Mouse (Mus musculus) MEL (cell line): ENCODE results near the gene Fndc9. TPM values are rescaled to one million over a fixed set of nuclear protein-coding genes. Genes with fewer than 3 reads are reported as not detected.

Experiments used
- DNase-seq: peaks from one replicate; pipeline ENCODE4 v3.0.0; 2011; ENCODE audit warnings: low read depth, low spot score
- H3K27ac ChIP-seq: 2 replicates; pipeline ENCODE4 v1.5.1; 2012; ENCODE audit warnings: low read depth, mild to moderate bottlenecking, control low read depth, low read length, moderate library complexity; ENCODE audit not compliant: control insufficient read depth
- H3K27me3 ChIP-seq, 2 experiments: fragments of 150-350 bp in 1 of 2; sonication (generic) in 1 of 2; 2 replicates each; pipeline ENCODE4 v1.6.1; 2012; ENCODE audit warnings: low read length in 2 of 2, mild to moderate bottlenecking in 2 of 2, improper control_type of control experiment in 1 of 2, moderate library complexity in 1 of 2; ENCODE audit not compliant: insufficient read depth in 2 of 2, control insufficient read depth in 1 of 2
- H3K36me3 ChIP-seq, 2 experiments: 2 replicates each; pipeline ENCODE4 v1.6.1; 2012 to 2014; ENCODE audit warnings: low read length in 2 of 2, improper control_type of control experiment in 1 of 2, inconsistent platforms in 1 of 2, mild to moderate bottlenecking in 1 of 2; ENCODE audit not compliant: insufficient read depth in 2 of 2, control insufficient read depth in 1 of 2
- H3K4me1 ChIP-seq, 2 experiments: fragments of 150-350 bp in 1 of 2; sonication (generic) in 1 of 2; 2 replicates each; pipeline ENCODE4 v1.6.1; 2012; ENCODE audit warnings: low read length in 2 of 2, improper control_type of control experiment in 1 of 2, mild to moderate bottlenecking in 1 of 2; ENCODE audit not compliant: insufficient read depth in 2 of 2, control insufficient read depth in 1 of 2
- H3K4me3 ChIP-seq, 2 experiments: fragments of 150-350 bp in 1 of 2; sonication (generic) in 1 of 2; 2 replicates each; pipeline ENCODE4 v1.5.1; 2012; ENCODE audit warnings: low read depth in 2 of 2, low read length in 2 of 2, mild to moderate bottlenecking in 2 of 2, moderate library complexity in 2 of 2, control low read depth in 1 of 2, improper control_type of control experiment in 1 of 2; ENCODE audit not compliant: control insufficient read depth in 1 of 2, insufficient read depth in 1 of 2
- H3K79me2 ChIP-seq: 2 replicates; pipeline ENCODE4 v1.6.1; 2012; ENCODE audit warnings: mild to moderate bottlenecking, low read length, moderate library complexity; ENCODE audit not compliant: control insufficient read depth, poor library complexity, insufficient read depth
- H3K9ac ChIP-seq: 2 replicates; pipeline ENCODE4 v1.6.1; 2012; ENCODE audit warnings: low read depth, mild to moderate bottlenecking, control low read depth, low read length, moderate library complexity; ENCODE audit not compliant: control insufficient read depth, poor library complexity, severe bottlenecking
- H3K9me3 ChIP-seq: fragments of 150-350 bp; sonication (generic); replicated peaks from 2 replicates; pipeline ENCODE4 v1.6.1; 2012; ENCODE audit warnings: mild to moderate bottlenecking, low read length, improper control_type of control experiment, moderate library complexity; ENCODE audit not compliant: insufficient read depth
- BHLHE40 ChIP-seq: IDR thresholded peaks from 2 replicates; pipeline ENCODE4 v1.6.1; 2012; ENCODE audit warnings: low read depth, mild to moderate bottlenecking, inconsistent platforms, low read length, improper control_type of control experiment, borderline replicate concordance
- CHD1 ChIP-seq: IDR thresholded peaks from 2 replicates; pipeline ENCODE4 v1.6.1; 2012; ENCODE audit warnings: low read depth, mild to moderate bottlenecking, inconsistent platforms, low read length, improper control_type of control experiment
- CHD2 ChIP-seq: IDR thresholded peaks from 2 replicates; pipeline ENCODE4 v1.6.1; 2011; ENCODE audit warnings: low read length, improper control_type of control experiment
- CTCF ChIP-seq, 3 experiments: IDR thresholded peaks in 2 of 3; conservative IDR thresholded peaks in 1 of 3; 2 replicates each; pipeline ENCODE4 v1.5.1; 2011 to 2012; ENCODE audit warnings: low read length in 3 of 3, low read depth in 2 of 3, mild to moderate bottlenecking in 2 of 3, improper control_type of control experiment in 1 of 3, inconsistent platforms in 1 of 3, mixed read lengths in 1 of 3, moderate library complexity in 1 of 3; ENCODE audit not compliant: control insufficient read depth in 1 of 3, insufficient read depth in 1 of 3, poor library complexity in 1 of 3, severe bottlenecking in 1 of 3
- E2F4 ChIP-seq: IDR thresholded peaks from 2 replicates; pipeline ENCODE4 v1.6.1; 2011; ENCODE audit warnings: low read depth, low read length, improper control_type of control experiment, borderline replicate concordance
- ELF1 ChIP-seq: IDR thresholded peaks from 2 replicates; pipeline ENCODE4 v1.6.1; 2014; ENCODE audit warnings: low read depth, mild to moderate bottlenecking, inconsistent platforms, low read length, improper control_type of control experiment, moderate library complexity
- EP300 ChIP-seq, 2 experiments: IDR thresholded peaks; 2 replicates each; pipeline ENCODE4 v1.6.1; 2011; ENCODE audit warnings: improper control_type of control experiment in 2 of 2, low read length in 2 of 2, low read depth in 1 of 2, mild to moderate bottlenecking in 1 of 2
- ETS1 ChIP-seq: IDR thresholded peaks from 2 replicates; pipeline ENCODE4 v1.6.1; 2012; ENCODE audit warnings: low read depth, mild to moderate bottlenecking, inconsistent platforms, low read length, improper control_type of control experiment, moderate library complexity
- GABPA ChIP-seq: IDR thresholded peaks from 2 replicates; pipeline ENCODE4 v1.6.1; 2012; ENCODE audit warnings: low read depth, mild to moderate bottlenecking, inconsistent platforms, low read length, improper control_type of control experiment, moderate library complexity
- GATA1 ChIP-seq: IDR thresholded peaks from 2 replicates; pipeline ENCODE4 v1.6.1; 2011; ENCODE audit warnings: low read depth, low read length, improper control_type of control experiment
- HCFC1 ChIP-seq: IDR thresholded peaks from 2 replicates; pipeline ENCODE4 v1.6.1; 2012; ENCODE audit warnings: low read depth, mild to moderate bottlenecking, inconsistent platforms, low read length, improper control_type of control experiment, moderate library complexity
- JUND ChIP-seq: IDR thresholded peaks from 2 replicates; pipeline ENCODE4 v1.6.1; 2011; ENCODE audit warnings: low read depth, mild to moderate bottlenecking, improper control_type of control experiment, low read length
- KAT2A ChIP-seq: conservative IDR thresholded peaks from 2 replicates; pipeline ENCODE4 v1.6.1; 2012; ENCODE audit warnings: low read depth, low read length, improper control_type of control experiment, inconsistent platforms
- MAFK ChIP-seq: IDR thresholded peaks from 2 replicates; pipeline ENCODE4 v1.6.1; 2011; ENCODE audit warnings: low read depth, mild to moderate bottlenecking, low read length, improper control_type of control experiment, borderline replicate concordance
- MAX ChIP-seq: IDR thresholded peaks from 2 replicates; pipeline ENCODE4 v1.6.1; 2011; ENCODE audit warnings: low read length, improper control_type of control experiment
- MAZ ChIP-seq: IDR thresholded peaks from 2 replicates; pipeline ENCODE4 v1.6.1; 2012; ENCODE audit warnings: low read depth, mild to moderate bottlenecking, inconsistent platforms, low read length, improper control_type of control experiment
- MEF2A ChIP-seq: IDR thresholded peaks from 2 replicates; pipeline ENCODE4 v1.6.1; 2014; ENCODE audit warnings: low read depth, mild to moderate bottlenecking, inconsistent platforms, low read length, improper control_type of control experiment; ENCODE audit not compliant: poor library complexity, insufficient replicate concordance, severe bottlenecking; ENCODE audit errors: extremely low read depth
- MXI1 ChIP-seq: IDR thresholded peaks from 2 replicates; pipeline ENCODE4 v1.6.1; 2011; ENCODE audit warnings: mild to moderate bottlenecking, low read depth, low read length, improper control_type of control experiment
- MYB ChIP-seq: IDR thresholded peaks from 2 replicates; pipeline ENCODE4 v1.6.1; 2011; ENCODE audit warnings: mild to moderate bottlenecking, low read depth, low read length, improper control_type of control experiment
- MYC ChIP-seq: IDR thresholded peaks from 2 replicates; pipeline ENCODE4 v1.6.1; 2011; ENCODE audit warnings: low read depth, mild to moderate bottlenecking, low read length, improper control_type of control experiment, moderate library complexity
- NELFE ChIP-seq: IDR thresholded peaks from 2 replicates; pipeline ENCODE4 v1.6.1; 2011; ENCODE audit warnings: low read depth, low read length, improper control_type of control experiment
- POLR2A ChIP-seq, 2 experiments: IDR thresholded peaks; 2 replicates each; pipeline ENCODE4 v1.6.1; 2011 to 2012; ENCODE audit warnings: low read length in 2 of 2, mild to moderate bottlenecking in 2 of 2, control low read depth in 1 of 2, improper control_type of control experiment in 1 of 2, low read depth in 1 of 2, moderate library complexity in 1 of 2; ENCODE audit not compliant: control insufficient read depth in 1 of 2, insufficient read depth in 1 of 2, poor library complexity in 1 of 2
- POLR2AphosphoS2 ChIP-seq: IDR thresholded peaks from 2 replicates; pipeline ENCODE4 v1.6.1; 2011; ENCODE audit warnings: low read length, improper control_type of control experiment
- POLR2AphosphoS5 ChIP-seq: IDR thresholded peaks from 2 replicates; pipeline ENCODE4 v1.6.1; 2012; ENCODE audit warnings: low read depth, borderline replicate concordance, mild to moderate bottlenecking, inconsistent platforms, low read length, moderate library complexity, mixed read lengths
- RAD21 ChIP-seq: IDR thresholded peaks from 2 replicates; pipeline ENCODE4 v1.6.1; 2011; ENCODE audit warnings: mild to moderate bottlenecking, low read depth, low read length, improper control_type of control experiment
- RCOR1 ChIP-seq: IDR thresholded peaks from 2 replicates; pipeline ENCODE4 v1.6.1; 2012; ENCODE audit warnings: low read depth, mild to moderate bottlenecking, inconsistent platforms, low read length, improper control_type of control experiment
- SIN3A ChIP-seq: IDR thresholded peaks from 2 replicates; pipeline ENCODE4 v1.6.1; 2012; ENCODE audit warnings: low read length, improper control_type of control experiment, inconsistent platforms
- SMC3 ChIP-seq: IDR thresholded peaks from 2 replicates; pipeline ENCODE4 v1.6.1; 2011; ENCODE audit warnings: low read depth, low read length, improper control_type of control experiment
- TAL1 ChIP-seq: IDR thresholded peaks from 2 replicates; pipeline ENCODE4 v1.6.1; 2012; ENCODE audit warnings: mild to moderate bottlenecking, inconsistent platforms, low read length, moderate library complexity, mixed read lengths
- TBP ChIP-seq: IDR thresholded peaks from 2 replicates; pipeline ENCODE4 v1.8.0; 2011; ENCODE audit warnings: low read depth, low read length, improper control_type of control experiment
- TCF12 ChIP-seq: IDR thresholded peaks from 2 replicates; pipeline ENCODE4 v1.6.1; 2014; ENCODE audit warnings: low read depth, mild to moderate bottlenecking, inconsistent platforms, low read length, improper control_type of control experiment, moderate library complexity
- UBTF ChIP-seq: IDR thresholded peaks from 2 replicates; pipeline ENCODE4 v1.6.1; 2012; ENCODE audit warnings: low read depth, mild to moderate bottlenecking, inconsistent platforms, low read length, improper control_type of control experiment, moderate library complexity, borderline replicate concordance; ENCODE audit not compliant: insufficient read depth
- USF2 ChIP-seq, 2 experiments: IDR thresholded peaks; 2 replicates each; pipeline ENCODE4 v1.6.1; 2011 to 2012; ENCODE audit warnings: improper control_type of control experiment in 2 of 2, low read length in 2 of 2, borderline replicate concordance in 1 of 2, inconsistent platforms in 1 of 2, low read depth in 1 of 2, mild to moderate bottlenecking in 1 of 2; ENCODE audit not compliant: insufficient read depth in 1 of 2
- ZC3H11A ChIP-seq: IDR thresholded peaks from 2 replicates; pipeline ENCODE4 v1.6.1; 2012; ENCODE audit warnings: low read depth, mild to moderate bottlenecking, inconsistent platforms, low read length, improper control_type of control experiment
- ZKSCAN1 ChIP-seq: IDR thresholded peaks from 2 replicates; pipeline ENCODE4 v1.6.1; 2012; ENCODE audit warnings: low read depth, mild to moderate bottlenecking, inconsistent platforms, low read length, improper control_type of control experiment, moderate library complexity
- ZMIZ1 ChIP-seq: IDR thresholded peaks from 2 replicates; pipeline ENCODE4 v1.6.1; 2012; ENCODE audit warnings: low read depth, mild to moderate bottlenecking, inconsistent platforms, low read length, improper control_type of control experiment, moderate library complexity
- ZNF384 ChIP-seq: IDR thresholded peaks from 2 replicates; pipeline ENCODE4 v1.6.1; 2012; ENCODE audit warnings: low read depth, mild to moderate bottlenecking, inconsistent platforms, low read length, improper control_type of control experiment
- polyA plus RNA-seq, 2 experiments: library from polyadenylated mRNA; stranded (reverse) in 1 of 2; unstranded in 1 of 2; fragments of >175 nt in 1 of 2; fragments of >200 nt in 1 of 2; gene quantifications; 2 replicates each; pipeline versions ENCODE4 v1.2.1 to v1.2.4; 2012; ENCODE audit warnings: low replicate concordance in 2 of 2, low read depth in 1 of 2; ENCODE audit not compliant: insufficient read length in 2 of 2, insufficient read depth in 1 of 2, missing spikeins in 1 of 2
- total RNA-seq: library from RNA; depleted of rRNA; stranded (reverse); fragments of 300-350 nt; gene quantifications from 2 replicates; pipeline ENCODE4 v1.2.3, GENCODE M21; 2012

Gene Fndc9
- total and polyA plus RNA-seq, 3 experiments, result 0.08 to 0.35 TPM; not detected in 1

- Histone ChIP-seq H3K4me1 (peaks cover 22 to 26% of the 10 kb centered on the region in 2 experiments), H3K27ac (peak overlapping the region; percentile 63), H3K36me3 (peaks cover 2 to 22% of the 10 kb centered on the region in 2 experiments; a peak in 3 of 4 replicates), H3K27me3 (no peaks in the 10 kb centered on the region), H3K9ac (no peak overlapping the region), H3K4me3 (no peak overlapping the region), H3K79me2 (no peaks in the 10 kb centered on the region), H3K9me3 (no peaks in the 10 kb centered on the region)
- peak; percentile 87 for DNase-seq
- peak; percentile 35; the same call in 1 of the 2 replicates for TF ChIP-seq CHD2
- TF ChIP-seq MXI1, result peak; percentile 60
- TF ChIP-seq CHD1, result no peak
- no peak for TF ChIP-seq HCFC1
- TF ChIP-seq POLR2AphosphoS5, result no peak
- peak; percentile 87 for TF ChIP-seq TAL1
- TF ChIP-seq ZMIZ1, result peak; percentile 60; the same call in 1 of the 2 replicates
- TF ChIP-seq MYB, result peak; percentile 79
- TF ChIP-seq MYC, result peak; percentile 89; the same call in 1 of the 2 replicates
- TF ChIP-seq RAD21, result no peak
- peak; percentile 92 for TF ChIP-seq ETS1
- peak; percentile 81 for TF ChIP-seq SIN3A
- no peak for TF ChIP-seq UBTF
- no peak for TF ChIP-seq ZNF384
- TF ChIP-seq ELF1, result peak; percentile 70
- TF ChIP-seq ZKSCAN1, result no peak
- no peak for TF ChIP-seq ZC3H11A
- no peak for TF ChIP-seq TBP
- no peak for TF ChIP-seq KAT2A
- peak; percentile 98 to 99 for TF ChIP-seq EP300 (IDR thresholded peaks at IDR 0.05; ENCODE audit: low read depth in 1 of 2, low read length in 2 of 2)
- TF ChIP-seq MAZ, result peak; percentile 100
- TF ChIP-seq E2F4, result no peak
- TF ChIP-seq JUND, result 0 out of 2 replicates have a peak, but pooled peaks have one; percentile 40
- TF ChIP-seq MAX, result peak; percentile 65; the same call in 1 of the 2 replicates
- TF ChIP-seq POLR2A (IDR thresholded peaks at IDR 0.05; ENCODE audit: control insufficient read depth in 1 of 2, insufficient read depth in 1 of 2, low read depth in 1 of 2, low read length in 2 of 2, poor library complexity in 1 of 2), result no peak
- TF ChIP-seq TCF12, result peak; percentile 100
- TF ChIP-seq GATA1, result peak; percentile 100
- TF ChIP-seq USF2 (IDR thresholded peaks at IDR 0.05; ENCODE audit: borderline replicate concordance in 1 of 2, insufficient read depth in 1 of 2, low read depth in 1 of 2, low read length in 2 of 2), result no peak
- peak; percentile 65; the same call in 1 of the 2 replicates for TF ChIP-seq BHLHE40
- no peak for TF ChIP-seq POLR2AphosphoS2
- TF ChIP-seq MAFK, result no peak
- peak; percentile 92 for TF ChIP-seq RCOR1
- no peak for TF ChIP-seq GABPA
- no peak for TF ChIP-seq NELFE
- no peak for TF ChIP-seq SMC3
- TF ChIP-seq CTCF (IDR thresholded peaks at IDR 0.05 in 2 of 3, conservative IDR thresholded peaks at IDR 0.05 in 1 of 3; ENCODE audit: control insufficient read depth in 1 of 3, insufficient read depth in 1 of 3, low read depth in 2 of 3, low read length in 3 of 3, poor library complexity in 1 of 3, severe bottlenecking in 1 of 3), result no peak
- no peak for TF ChIP-seq MEF2A
These were observed 5.9 kb downstream of the Fndc9 start for GRCm38 (mm10) chr11:46241150-46241673.
